Mouse (Mus musculus): ENCODE results near the gene Car2.

Gene Car2

GRCm38 (mm10) chr3:14950031-14950430 is 64.0 kb downstream of the Car2 start:
- DNase-seq = peak; percentile 75 to 78
